In genomic region chr3:17461365-17461764, GRCm38 (mm10) we compare ENCODE assay signal across 23 mouse cellular contexts.
DNase-seq lines count a peak whose midpoint lies in the region; ATAC-seq and TF ChIP-seq lines count a peak whose summit lies in the region.
"Had no signal": no experiment of that assay in that cellular context is flagged by ENCODE, and none has a peak within 500 bp of the region (broad histone marks: within the 10 kb centered on the region; RNA-seq: fewer than 3 reads in every experiment).

No protein-coding gene starts in this region.

- H3K9me3 ChIP-seq in midbrain, postnatal 0 days (ENCODE audit: low read length): no peaks in the 10 kb centered on the region
- H3K9me3 ChIP-seq in midbrain, embryonic 13.5 days: no peaks in the 10 kb centered on the region
- no peaks in the 10 kb centered on the region; the same call in 1 of the 2 replicates for H3K9me3 ChIP-seq in hindbrain, embryonic 12.5 days (replicated peaks)
- H3K9me3 ChIP-seq: embryonic facial prominence, embryonic 10.5 days; heart, embryonic 12.5 days; limb, embryonic 13.5 days; liver, embryonic 12.5 days; neural tube, embryonic 15.5 days had no signal

- H3K9ac ChIP-seq in midbrain, postnatal 0 days (replicated peaks; ENCODE audit: low read length, poor library complexity, severe bottlenecking): no peak overlapping the region
- H3K9ac ChIP-seq in midbrain, embryonic 13.5 days (replicated peaks): no peak overlapping the region
- H3K9ac ChIP-seq in hindbrain, embryonic 12.5 days: no peak overlapping the region
- H3K9ac ChIP-seq: heart, embryonic 12.5 days; limb, embryonic 13.5 days; liver, embryonic 12.5 days; neural tube, embryonic 15.5 days had no signal

- no peaks in the 10 kb centered on the region for H3K36me3 ChIP-seq in midbrain, postnatal 0 days (ENCODE audit: insufficient read depth, low read length)
- H3K36me3 ChIP-seq in midbrain, embryonic 13.5 days: no peaks in the 10 kb centered on the region
- H3K36me3 ChIP-seq in hindbrain, embryonic 12.5 days: no peaks in the 10 kb centered on the region
- H3K36me3 ChIP-seq: embryonic facial prominence, embryonic 10.5 days; heart, embryonic 12.5 days; limb, embryonic 13.5 days; liver, embryonic 12.5 days; neural tube, embryonic 15.5 days had no signal

- H3K27me3 ChIP-seq in midbrain, postnatal 0 days (ENCODE audit: insufficient read depth, low read length): no peaks in the 10 kb centered on the region
- no peaks in the 10 kb centered on the region for H3K27me3 ChIP-seq in midbrain, embryonic 13.5 days
- no peaks in the 10 kb centered on the region for H3K27me3 ChIP-seq in hindbrain, embryonic 12.5 days
- H3K27me3 ChIP-seq: heart, embryonic 12.5 days; limb, embryonic 13.5 days; liver, embryonic 12.5 days; neural tube, embryonic 15.5 days had no signal

- H3K4me1 ChIP-seq in midbrain, postnatal 0 days (ENCODE audit: insufficient read depth, low read length): no peaks in the 10 kb centered on the region
- no peaks in the 10 kb centered on the region for H3K4me1 ChIP-seq in midbrain, embryonic 13.5 days (replicated peaks)
- no peaks in the 10 kb centered on the region for H3K4me1 ChIP-seq in hindbrain, embryonic 12.5 days
- H3K4me1 ChIP-seq: embryonic facial prominence, embryonic 10.5 days; heart, embryonic 12.5 days; limb, embryonic 13.5 days; liver, embryonic 12.5 days; neural tube, embryonic 15.5 days had no signal

- no peak overlapping the region for H3K4me2 ChIP-seq in midbrain, postnatal 0 days (ENCODE audit: low read depth, low read length, poor library complexity, severe bottlenecking)
- no peak overlapping the region for H3K4me2 ChIP-seq in midbrain, embryonic 13.5 days (replicated peaks)
- no peak overlapping the region for H3K4me2 ChIP-seq in hindbrain, embryonic 12.5 days (replicated peaks)
- H3K4me2 ChIP-seq: heart, embryonic 12.5 days; limb, embryonic 13.5 days; liver, embryonic 12.5 days; neural tube, embryonic 15.5 days had no signal

- peak; percentile 45 for DNase-seq in kidney, adult 9 months
- no peak for DNase-seq in kidney, postnatal 25 days
- no peak for DNase-seq in midbrain, postnatal 0 days (ENCODE audit: low spot score)
- DNase-seq in brain, adult 2 months (ENCODE audit: low read depth, low spot score): peak; percentile 5
- no peak for DNase-seq in natural killer cell, adult 2 months (ENCODE audit: low spot score in 2 of 2)
- DNase-seq: cerebellum, adult 11 months; cerebellum, adult 9-11 months; gastrocnemius, postnatal 25 days; heart, adult 18-20 months; heart, postnatal 10 days; kidney, postnatal 10 days; lung, adult 18-20 months; lung, postnatal 10 days; right cerebral cortex, adult 18-20 months; right cerebral cortex, postnatal 4 days; thymus, postnatal 25 days had no signal

- ATAC-seq in midbrain, postnatal 0 days (ENCODE audit: low FRiP score): peak; percentile 60; the same call in 1 of the 2 replicates
- no peak for ATAC-seq in midbrain, embryonic 13.5 days
- ATAC-seq in hindbrain, embryonic 12.5 days (ENCODE audit: low FRiP score): no peak
- ATAC-seq: liver, embryonic 12.5 days had no signal

- H3K27ac ChIP-seq in midbrain, postnatal 0 days (ENCODE audit: low read depth, low read length): no peak overlapping the region; the same call in 1 of the 2 replicates
- H3K27ac ChIP-seq in midbrain, embryonic 13.5 days: no peak overlapping the region
- no peak overlapping the region for H3K27ac ChIP-seq in hindbrain, embryonic 12.5 days
- H3K27ac ChIP-seq: embryonic facial prominence, embryonic 10.5 days; limb, embryonic 13.5 days; liver, embryonic 12.5 days; neural tube, embryonic 15.5 days had no signal

- H3K4me3 ChIP-seq in midbrain, postnatal 0 days (ENCODE audit: low read depth, low read length): no peak overlapping the region
- H3K4me3 ChIP-seq in midbrain, embryonic 13.5 days (replicated peaks): no peak overlapping the region
- H3K4me3 ChIP-seq in hindbrain, embryonic 12.5 days: no peak overlapping the region
- H3K4me3 ChIP-seq: embryonic facial prominence, embryonic 10.5 days; heart, embryonic 12.5 days; limb, embryonic 13.5 days; liver, embryonic 12.5 days; neural tube, embryonic 15.5 days had no signal

- WGBS in midbrain, postnatal 0 days: 86% methylated on average over 4 of the region's 4 CpGs
- 88% methylated on average over 4 of the region's 4 CpGs for WGBS in midbrain, embryonic 13.5 days
- 93% methylated on average over 4 of the region's 4 CpGs for WGBS in hindbrain, embryonic 12.5 days

- TF ChIP-seq CTCF in midbrain, postnatal 0 days (IDR thresholded peaks at IDR 0.05): no peak

Comparison
In these comparisons a context has a peak if more than half of its experiments do, and no peak if none do; other contexts are left out.
1. DNase-seq: peak in kidney, adult 9 months (single experiment) and brain, adult 2 months (single experiment); none in kidney, postnatal 25 days (0 of 2), midbrain, postnatal 0 days (single experiment) and natural killer cell, adult 2 months (0 of 2).